Mouse (Mus musculus): ENCODE data around the gene Nol7.

DNA sequence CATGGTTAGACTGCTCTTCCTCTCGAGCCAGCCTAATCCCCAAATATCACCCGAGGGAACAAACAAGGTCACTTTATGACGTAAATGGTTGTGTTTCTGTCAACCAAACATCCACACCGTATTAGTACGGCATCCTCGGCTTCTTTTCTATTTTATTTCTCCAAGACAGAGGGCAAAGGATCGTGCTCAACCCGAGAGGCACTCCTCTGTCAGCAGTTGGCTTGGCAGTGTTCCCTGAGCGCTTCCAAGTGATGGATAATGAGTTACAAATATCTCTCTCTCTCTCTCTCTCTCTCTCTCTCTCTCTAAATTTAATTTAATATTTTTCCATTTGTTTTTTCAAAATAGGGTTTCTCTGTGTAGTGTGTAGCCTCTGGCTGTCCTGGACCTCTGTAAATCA, 35.8 kb upstream of the Nol7 start:
- no peak for TF ChIP-seq CTCF (IDR thresholded peaks at IDR 0.05; ENCODE audit: low read depth)
- no peak for TF ChIP-seq EP300 (IDR thresholded peaks at IDR 0.05; ENCODE audit: low read depth)
